Mouse (Mus musculus): ENCODE data around the gene Vamp2. TPM values are rescaled to one million over a fixed set of nuclear protein-coding genes. Genes with fewer than 3 reads are reported as not detected.

Gene Vamp2
- polyA plus RNA-seq, 2 experiments = 89.8 to 199 TPM

GRCm38 (mm10) chr11:69085608-69086007 lies 2.7 kb upstream of the Vamp2 start:
- ATAC-seq (ENCODE audit: low FRiP score, low read depth) = no peak
- Histone ChIP-seq H3K27me3 (ENCODE audit: control insufficient read depth, insufficient read depth, low read length) (no peaks in the 10 kb centered on the region), H3K36me3 (ENCODE audit: control insufficient read depth, insufficient read depth, low read length) (peaks cover 12% of the 10 kb centered on the region), H3K4me3 (replicated peaks; ENCODE audit: low read length) (no peak overlapping the region), H3K9me3 (ENCODE audit: control insufficient read depth, low read length) (no peaks in the 10 kb centered on the region), H3K27ac (replicated peaks; ENCODE audit: low read depth, low read length) (no peak overlapping the region), H3K4me1 (ENCODE audit: control insufficient read depth, insufficient read depth, low read length) (peaks cover 18% of the 10 kb centered on the region), H3K9ac (ENCODE audit: low read depth, low read length, severe bottlenecking) (no peak overlapping the region), H3K4me2 (replicated peaks; ENCODE audit: low read depth, low read length, severe bottlenecking) (no peak overlapping the region)
- no peak for DNase-seq (ENCODE audit: low spot score)
- TF ChIP-seq POLR2A (IDR thresholded peaks at IDR 0.05; ENCODE audit: borderline replicate concordance, extremely low read depth, insufficient read depth, insufficient read length) = no peak
- 53% methylated on average over 6 of the region's 6 CpGs for WGBS

- DNase-seq (ENCODE audit: low spot score) = no peak
- no peak overlapping the region for H3K4me2 ChIP-seq (replicated peaks; ENCODE audit: low read depth, low read length, severe bottlenecking)
- H3K4me1 ChIP-seq (ENCODE audit: control insufficient read depth, insufficient read depth, low read length) = peaks cover 19% of the 10 kb centered on the region
- H3K4me3 ChIP-seq (replicated peaks; ENCODE audit: low read length) = no peak overlapping the region
- no peak for TF ChIP-seq POLR2A (IDR thresholded peaks at IDR 0.05; ENCODE audit: borderline replicate concordance, extremely low read depth, insufficient read depth, insufficient read length)
- ATAC-seq (ENCODE audit: low FRiP score, low read depth) = no peak
- no peak overlapping the region for H3K9ac ChIP-seq (ENCODE audit: low read depth, low read length, severe bottlenecking)
- no peaks in the 10 kb centered on the region for H3K9me3 ChIP-seq (ENCODE audit: control insufficient read depth, low read length)
- H3K27me3 ChIP-seq (ENCODE audit: control insufficient read depth, insufficient read depth, low read length) = no peaks in the 10 kb centered on the region
- no peak overlapping the region for H3K27ac ChIP-seq (replicated peaks; ENCODE audit: low read depth, low read length)
- peaks cover 20% of the 10 kb centered on the region for H3K36me3 ChIP-seq (ENCODE audit: control insufficient read depth, insufficient read depth, low read length)
- WGBS = 56% methylated on average over 6 of the region's 6 CpGs
These were observed 1.9 kb upstream of the Vamp2 start for GRCm38 (mm10) chr11:69086390-69086789.

GRCm38 (mm10) chr11:69087082-69087481 lies 1.2 kb upstream of the Vamp2 start:
- no peak overlapping the region; the same call in 1 of the 2 replicates for H3K27ac ChIP-seq (replicated peaks; ENCODE audit: low read depth, low read length)
- WGBS = 31% methylated on average over 4 of the region's 4 CpGs
- H3K27me3 ChIP-seq (ENCODE audit: control insufficient read depth, insufficient read depth, low read length) = no peaks in the 10 kb centered on the region
- TF ChIP-seq POLR2A (IDR thresholded peaks at IDR 0.05; ENCODE audit: borderline replicate concordance, extremely low read depth, insufficient read depth, insufficient read length) = no peak
- H3K4me2 ChIP-seq (replicated peaks; ENCODE audit: low read depth, low read length, severe bottlenecking) = no peak overlapping the region
- DNase-seq (ENCODE audit: low spot score) = no peak
- H3K4me3 ChIP-seq (replicated peaks; ENCODE audit: low read length) = no peak overlapping the region
- H3K36me3 ChIP-seq (ENCODE audit: control insufficient read depth, insufficient read depth, low read length) = peaks cover 26% of the 10 kb centered on the region
- peaks cover 19% of the 10 kb centered on the region for H3K4me1 ChIP-seq (ENCODE audit: control insufficient read depth, insufficient read depth, low read length)
- H3K9me3 ChIP-seq (ENCODE audit: control insufficient read depth, low read length) = no peaks in the 10 kb centered on the region
- ATAC-seq (ENCODE audit: low FRiP score, low read depth) = no peak
- H3K9ac ChIP-seq (ENCODE audit: low read depth, low read length, severe bottlenecking) = no peak overlapping the region

GRCm38 (mm10) chr11:69087597-69087996 lies 693 bp upstream of the Vamp2 start:
- Histone ChIP-seq H3K4me3 (replicated peaks; ENCODE audit: low read length) (no peak overlapping the region), H3K27me3 (ENCODE audit: control insufficient read depth, insufficient read depth, low read length) (no peaks in the 10 kb centered on the region), H3K9me3 (ENCODE audit: control insufficient read depth, low read length) (no peaks in the 10 kb centered on the region), H3K9ac (ENCODE audit: low read depth, low read length, severe bottlenecking) (peak overlapping the region; percentile 99; the same call in 1 of the 2 replicates), H3K27ac (replicated peaks; ENCODE audit: low read depth, low read length) (no peak overlapping the region; the same call in 1 of the 2 replicates), H3K4me1 (ENCODE audit: control insufficient read depth, insufficient read depth, low read length) (peaks cover 19% of the 10 kb centered on the region), H3K4me2 (replicated peaks; ENCODE audit: low read depth, low read length, severe bottlenecking) (peak overlapping the region; percentile 90), H3K36me3 (ENCODE audit: control insufficient read depth, insufficient read depth, low read length) (peaks cover 32% of the 10 kb centered on the region)
- WGBS = 56% methylated on average over 2 of the region's 2 CpGs
- DNase-seq (ENCODE audit: low spot score) (no peak), ATAC-seq (ENCODE audit: low FRiP score, low read depth) (no peak)
- TF ChIP-seq POLR2A (IDR thresholded peaks at IDR 0.05; ENCODE audit: borderline replicate concordance, extremely low read depth, insufficient read depth, insufficient read length) = no peak

- DNase-seq (ENCODE audit: low spot score) (no peak), ATAC-seq (ENCODE audit: low FRiP score, low read depth) (0 out of 2 replicates have a peak, but pooled peaks have one; percentile 5)
- peak overlapping the region; percentile 87 for H3K27ac ChIP-seq (replicated peaks; ENCODE audit: low read depth, low read length)
- WGBS = 12% methylated on average over 25 of the region's 25 CpGs
- peaks cover 19% of the 10 kb centered on the region for H3K4me1 ChIP-seq (ENCODE audit: control insufficient read depth, insufficient read depth, low read length)
- TF ChIP-seq POLR2A (IDR thresholded peaks at IDR 0.05; ENCODE audit: borderline replicate concordance, extremely low read depth, insufficient read depth, insufficient read length) = no peak
- peaks cover 35% of the 10 kb centered on the region for H3K36me3 ChIP-seq (ENCODE audit: control insufficient read depth, insufficient read depth, low read length)
- no peaks in the 10 kb centered on the region for H3K9me3 ChIP-seq (ENCODE audit: control insufficient read depth, low read length)
- peak overlapping the region; percentile 90 for H3K4me2 ChIP-seq (replicated peaks; ENCODE audit: low read depth, low read length, severe bottlenecking)
- H3K4me3 ChIP-seq (replicated peaks; ENCODE audit: low read length) = peak overlapping the region; percentile 99
- no peaks in the 10 kb centered on the region for H3K27me3 ChIP-seq (ENCODE audit: control insufficient read depth, insufficient read depth, low read length)
- peak overlapping the region; percentile 99 for H3K9ac ChIP-seq (ENCODE audit: low read depth, low read length, severe bottlenecking)
These were observed 746 bp downstream of the Vamp2 start for GRCm38 (mm10) chr11:69088856-69089615.
